Mouse (Mus musculus) liver, adult 2 months (tissue): ENCODE measurements around the gene Spats2l.

Experiments
- CTCF ChIP-seq: fragments of 200-500 bp; IDR thresholded peaks from 2 replicates; pipeline ENCODE4 v1.5.1; 2011; ENCODE audit warnings: low read depth, low read length, control low read depth
- POLR2A ChIP-seq: fragments of 200-500 bp; IDR thresholded peaks from 2 replicates; pipeline ENCODE4 v1.6.1; 2011; ENCODE audit warnings: low read length, control low read depth; ENCODE audit not compliant: insufficient read depth; ENCODE audit errors: extremely low read depth

- TF ChIP-seq CTCF: no peak
- TF ChIP-seq POLR2A: no peak
Observed at GRCm38 (mm10) chr1:57810221-57810620, 36.3 kb downstream of the Spats2l start.
